Mouse (Mus musculus): ENCODE data around the gene Fam160a1. TPM values are rescaled to one million over a fixed set of nuclear protein-coding genes. Genes with fewer than 3 reads are reported as not detected.

Gene Fam160a1
- polyA plus RNA-seq, 1 experiment from 2014 or later = 8.9 TPM

GRCm38 (mm10) chr3:85679960-85680359, 137.1 kb downstream of the Fam160a1 start:
- Histone ChIP-seq H3K4me2 (replicated peaks; ENCODE audit: low read depth) (no peak overlapping the region), H3K4me1 (replicated peaks; ENCODE audit: control insufficient read depth, insufficient read depth) (no peaks in the 10 kb centered on the region), H3K27me3 (ENCODE audit: control insufficient read depth, insufficient read depth, low read length) (no peaks in the 10 kb centered on the region), H3K36me3 (ENCODE audit: control insufficient read depth, insufficient read depth, low read length) (no peaks in the 10 kb centered on the region), H3K9ac (ENCODE audit: low read length) (no peak overlapping the region), H3K9me3 (ENCODE audit: control insufficient read depth, low read length) (no peaks in the 10 kb centered on the region), H3K4me3 (ENCODE audit: low read depth, low read length) (no peak overlapping the region), H3K27ac (replicated peaks) (no peak overlapping the region)
- 89% methylated on average over 5 of the region's 5 CpGs for WGBS
- TF ChIP-seq CTCF (IDR thresholded peaks at IDR 0.05; ENCODE audit: low read depth) (no peak), EP300 (optimal IDR thresholded peaks at IDR 0.05) (no peak)
- DNase-seq (ENCODE audit: low spot score) (no peak), ATAC-seq (ENCODE audit: low FRiP score, low TSS enrichment) (no peak)

GRCm38 (mm10) chr3:85679312-85679933, 137.7 kb downstream of the Fam160a1 start:
- H3K4me1 ChIP-seq (replicated peaks; ENCODE audit: control insufficient read depth, insufficient read depth) = no peaks in the 10 kb centered on the region
- H3K27ac ChIP-seq (replicated peaks) = no peak overlapping the region
- no peak overlapping the region for H3K4me2 ChIP-seq (replicated peaks; ENCODE audit: low read depth)
- H3K9ac ChIP-seq (ENCODE audit: low read length) = no peak overlapping the region
- TF ChIP-seq CTCF (IDR thresholded peaks at IDR 0.05; ENCODE audit: low read depth) = no peak
- no peak for TF ChIP-seq EP300 (optimal IDR thresholded peaks at IDR 0.05)
- H3K4me3 ChIP-seq (ENCODE audit: low read depth, low read length) = no peak overlapping the region
- ATAC-seq (ENCODE audit: low FRiP score, low TSS enrichment) (0 out of 2 replicates have a peak, but pooled peaks have one; percentile 60), DNase-seq (ENCODE audit: low spot score) (no peak)
- WGBS = 71% methylated on average over 8 of the region's 8 CpGs
- H3K36me3 ChIP-seq (ENCODE audit: control insufficient read depth, insufficient read depth, low read length) = no peaks in the 10 kb centered on the region
- H3K9me3 ChIP-seq (ENCODE audit: control insufficient read depth, low read length) = no peaks in the 10 kb centered on the region
- H3K27me3 ChIP-seq (ENCODE audit: control insufficient read depth, insufficient read depth, low read length) = no peaks in the 10 kb centered on the region

- Histone ChIP-seq H3K4me3 (ENCODE audit: low read depth, low read length) (no peak overlapping the region), H3K27ac (replicated peaks) (no peak overlapping the region), H3K4me2 (replicated peaks; ENCODE audit: low read depth) (no peak overlapping the region), H3K27me3 (ENCODE audit: control insufficient read depth, insufficient read depth, low read length) (no peaks in the 10 kb centered on the region), H3K4me1 (replicated peaks; ENCODE audit: control insufficient read depth, insufficient read depth) (no peaks in the 10 kb centered on the region), H3K9me3 (ENCODE audit: control insufficient read depth, low read length) (no peaks in the 10 kb centered on the region), H3K9ac (ENCODE audit: low read length) (no peak overlapping the region), H3K36me3 (ENCODE audit: control insufficient read depth, insufficient read depth, low read length) (no peaks in the 10 kb centered on the region)
- DNase-seq (ENCODE audit: low spot score) = no peak
- WGBS = 65% methylated on average over 3 of the region's 3 CpGs
- no peak for ATAC-seq (ENCODE audit: low FRiP score, low TSS enrichment)
- TF ChIP-seq EP300 (optimal IDR thresholded peaks at IDR 0.05) (no peak), CTCF (IDR thresholded peaks at IDR 0.05; ENCODE audit: low read depth) (no peak)
Measured at GRCm38 (mm10) chr3:85677952-85678351, 139.1 kb downstream of the Fam160a1 start.

DNA sequence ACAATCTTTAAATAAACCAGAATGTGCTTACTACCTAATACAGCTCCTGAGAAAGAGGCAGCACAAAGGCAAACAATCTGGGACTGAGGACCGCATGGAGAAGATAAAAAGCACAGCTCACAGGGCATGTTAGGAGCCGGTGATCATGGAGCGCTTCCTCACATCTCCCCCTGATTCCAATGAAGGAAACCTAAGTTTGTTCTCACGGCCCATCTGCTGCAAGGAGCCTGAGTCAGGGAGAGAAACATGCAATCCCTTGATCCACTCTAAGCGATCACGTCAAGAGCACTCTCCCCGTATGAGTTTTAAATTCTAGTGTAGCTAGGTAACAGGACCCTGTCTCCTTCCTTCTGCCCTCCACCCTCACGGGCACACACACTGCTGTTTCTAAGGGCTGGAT, 140.0 kb downstream of the Fam160a1 start:
- TF ChIP-seq CTCF (IDR thresholded peaks at IDR 0.05; ENCODE audit: low read depth) (no peak), EP300 (optimal IDR thresholded peaks at IDR 0.05) (no peak)
- WGBS = 63% methylated on average over 8 of the region's 8 CpGs
- H3K9me3 ChIP-seq (ENCODE audit: control insufficient read depth, low read length) = no peaks in the 10 kb centered on the region
- H3K27ac ChIP-seq (replicated peaks) = no peak overlapping the region
- DNase-seq (ENCODE audit: low spot score) (no peak), ATAC-seq (ENCODE audit: low FRiP score, low TSS enrichment) (no peak)
- no peak overlapping the region for H3K9ac ChIP-seq (ENCODE audit: low read length)
- H3K27me3 ChIP-seq (ENCODE audit: control insufficient read depth, insufficient read depth, low read length) = no peaks in the 10 kb centered on the region
- no peak overlapping the region for H3K4me2 ChIP-seq (replicated peaks; ENCODE audit: low read depth)
- H3K36me3 ChIP-seq (ENCODE audit: control insufficient read depth, insufficient read depth, low read length) = no peaks in the 10 kb centered on the region
- no peak overlapping the region for H3K4me3 ChIP-seq (ENCODE audit: low read depth, low read length)
- H3K4me1 ChIP-seq (replicated peaks; ENCODE audit: control insufficient read depth, insufficient read depth) = no peaks in the 10 kb centered on the region

GRCm38 (mm10) chr3:85669844-85670243, 147.2 kb downstream of the Fam160a1 start:
- WGBS = 84% methylated on average over 6 of the region's 6 CpGs
- Histone ChIP-seq H3K27ac (replicated peaks) (no peak overlapping the region), H3K36me3 (ENCODE audit: control insufficient read depth, insufficient read depth, low read length) (no peaks in the 10 kb centered on the region; the same call in 1 of the 2 replicates), H3K27me3 (ENCODE audit: control insufficient read depth, insufficient read depth, low read length) (no peaks in the 10 kb centered on the region), H3K4me2 (replicated peaks; ENCODE audit: low read depth) (no peak overlapping the region), H3K9ac (ENCODE audit: low read length) (no peak overlapping the region), H3K4me1 (replicated peaks; ENCODE audit: control insufficient read depth, insufficient read depth) (no peaks in the 10 kb centered on the region), H3K4me3 (ENCODE audit: low read depth, low read length) (no peak overlapping the region), H3K9me3 (ENCODE audit: control insufficient read depth, low read length) (no peaks in the 10 kb centered on the region)
- ATAC-seq (ENCODE audit: low FRiP score, low TSS enrichment) (no peak), DNase-seq (ENCODE audit: low spot score) (no peak)
- TF ChIP-seq EP300 (optimal IDR thresholded peaks at IDR 0.05) = no peak
- TF ChIP-seq CTCF (IDR thresholded peaks at IDR 0.05; ENCODE audit: low read depth) = no peak

GRCm38 (mm10) chr3:85667683-85668082, 149.4 kb downstream of the Fam160a1 start:
- Histone ChIP-seq H3K9ac (ENCODE audit: low read length) (no peak overlapping the region), H3K4me1 (replicated peaks; ENCODE audit: control insufficient read depth, insufficient read depth) (no peaks in the 10 kb centered on the region), H3K4me2 (replicated peaks; ENCODE audit: low read depth) (no peak overlapping the region), H3K4me3 (ENCODE audit: low read depth, low read length) (no peak overlapping the region), H3K36me3 (ENCODE audit: control insufficient read depth, insufficient read depth, low read length) (no peaks in the 10 kb centered on the region; the same call in 1 of the 2 replicates), H3K27ac (replicated peaks) (no peak overlapping the region), H3K9me3 (ENCODE audit: control insufficient read depth, low read length) (no peaks in the 10 kb centered on the region), H3K27me3 (ENCODE audit: control insufficient read depth, insufficient read depth, low read length) (no peaks in the 10 kb centered on the region)
- ATAC-seq (ENCODE audit: low FRiP score, low TSS enrichment) (no peak), DNase-seq (ENCODE audit: low spot score) (no peak)
- 91% methylated on average over 6 of the region's 6 CpGs for WGBS
- TF ChIP-seq EP300 (optimal IDR thresholded peaks at IDR 0.05) = no peak
